Mouse (Mus musculus) hindbrain, postnatal 0 days (tissue): ENCODE results near the gene Timm29. TPM values are rescaled to one million over a fixed set of nuclear protein-coding genes. Genes with fewer than 3 reads are reported as not detected.

Experiments
- ATAC-seq: fragments of 200-750 bp; cut with Nextera tagmentation; 2 replicates; pipeline ENCODE4 v1.8.0; 2017; ENCODE audit warnings: mild to moderate bottlenecking, moderate TSS enrichment, moderate library complexity
- DNase-seq: peaks from one replicate; pipeline ENCODE4 v3.0.0-alpha.2; 2015; ENCODE audit warnings: low spot score
- H3K27ac ChIP-seq: fragments of 300-500 bp; sonication (generic); 2 replicates; pipeline ENCODE4 v1.5.1; 2014; ENCODE audit warnings: mild to moderate bottlenecking
- H3K27me3 ChIP-seq: fragments of 300-500 bp; sonication (generic); 2 replicates; pipeline ENCODE4 v1.6.1; 2014; ENCODE audit warnings: low read length, mixed read lengths; ENCODE audit not compliant: insufficient read depth
- H3K36me3 ChIP-seq: fragments of 300-500 bp; sonication (generic); 2 replicates; pipeline ENCODE4 v1.6.1; 2014; ENCODE audit warnings: low read length, mixed read lengths; ENCODE audit not compliant: insufficient read depth
- H3K4me1 ChIP-seq: fragments of 300-500 bp; sonication (generic); 2 replicates; pipeline ENCODE4 v1.6.1; 2014; ENCODE audit warnings: antibody characterized with exemption, low read length, mixed read lengths; ENCODE audit not compliant: insufficient read depth
- H3K4me2 ChIP-seq: fragments of 300-500 bp; sonication (generic); 2 replicates; pipeline ENCODE4 v1.6.1; 2014; ENCODE audit warnings: low read depth, mild to moderate bottlenecking, low read length, moderate library complexity, mixed read lengths
- H3K4me3 ChIP-seq: fragments of 300-500 bp; sonication (generic); 2 replicates; pipeline ENCODE4 v1.5.1; 2014; ENCODE audit warnings: low read length
- H3K9ac ChIP-seq: fragments of 300-500 bp; sonication (generic); replicated peaks from 2 replicates; pipeline ENCODE4 v1.6.1; 2014; ENCODE audit warnings: mild to moderate bottlenecking, low read length, moderate library complexity, mixed read lengths
- H3K9me3 ChIP-seq: fragments of 300-500 bp; sonication (generic); 2 replicates; pipeline ENCODE4 v1.6.1; 2016; ENCODE audit warnings: low read length, mixed read lengths
- CTCF ChIP-seq: IDR thresholded peaks from 2 replicates; pipeline ENCODE4 v1.5.1; 2016; ENCODE audit warnings: antibody characterized with exemption, control low read depth, low read depth
- WGBS: fragments of 180-500 bp; shearing (Covaris S2); extraction: QIAGEN DNeasy Blood & Tissue Kit; methylation state at CpG from one replicate; pipeline ENCODE4 v1.1.7; 2014; 5-methylcytosine and 5-hydroxymethylcytosine counted together
- polyA plus RNA-seq: library from polyadenylated mRNA; unstranded; fragments of >200 nt; fragmentation: Nextera tagmentation; extraction: Ambion mirVana; gene quantifications from 2 replicates; pipeline ENCODE4 v1.2.1, GENCODE M21; 2015
- total RNA-seq: library from RNA; depleted of rRNA; stranded (reverse); fragments of >200 nt; gene quantifications from 2 replicates; pipeline ENCODE4 v1.2.3, GENCODE M21; 2014; rRNA removed

Timm29 gene
- total RNA-seq (63.3 and 66.8 TPM in 2 replicates), polyA plus RNA-seq (49.4 and 51.5 TPM in 2 replicates)

GRCm38 (mm10) chr9:21592703-21593121, at the start of gene Timm29, which contains the start of gene Yipf2:
Timm29 (plus strand) TSS chr9:21592722.
Yipf2 (minus strand) TSS chr9:21592828.
- H3K27me3 ChIP-seq: no peaks in the 10 kb centered on the region
- peaks cover 5% of the 10 kb centered on the region; the same call in 1 of the 2 replicates for H3K4me1 ChIP-seq
- H3K9ac ChIP-seq: peak within 1 kb of the TSS; percentile 91
- peak within 1 kb of the TSS; percentile 81 for H3K4me2 ChIP-seq
- TF ChIP-seq CTCF: 0 out of 2 replicates have a peak, but pooled peaks have one; percentile 1
- 2% methylated on average over 30 of the region's 30 CpGs for WGBS
- H3K9me3 ChIP-seq: no peaks in the 10 kb centered on the region
- peak; percentile 92 for ATAC-seq
- H3K27ac ChIP-seq: peak within 1 kb of the TSS; percentile 84
- H3K36me3 ChIP-seq: peaks cover 25% of the 10 kb centered on the region
- H3K4me3 ChIP-seq: peak within 1 kb of the TSS; percentile 64
- peak; percentile 98 for DNase-seq

GRCm38 (mm10) chr9:21545351-21545915, 47.1 kb upstream of the Timm29 start:
- no peak; the same call in 1 of the 2 replicates for ATAC-seq
- Histone ChIP-seq H3K4me1 (peaks cover 10% of the 10 kb centered on the region), H3K9me3 (no peaks in the 10 kb centered on the region), H3K9ac (peak overlapping the region; percentile 95; the same call in 1 of the 2 replicates), H3K36me3 (peaks cover 2% of the 10 kb centered on the region; the same call in 1 of the 2 replicates), H3K27ac (peak overlapping the region; percentile 98), H3K4me3 (peak overlapping the region; percentile 80), H3K27me3 (no peaks in the 10 kb centered on the region), H3K4me2 (peak overlapping the region; percentile 90)
- TF ChIP-seq CTCF: no peak
- WGBS: 2% methylated on average over 9 of the region's 9 CpGs
- no peak for DNase-seq

GRCm38 (mm10) chr9:21545916-21546788, 46.4 kb upstream of the Timm29 start:
- under 1% methylated on average over 62 of the region's 67 CpGs for WGBS
- Histone ChIP-seq H3K9ac (peak overlapping the region; percentile 95), H3K36me3 (peaks cover 9% of the 10 kb centered on the region), H3K4me1 (peaks cover 10% of the 10 kb centered on the region), H3K4me3 (peak overlapping the region; percentile 80), H3K4me2 (peak overlapping the region; percentile 90), H3K27me3 (no peaks in the 10 kb centered on the region), H3K9me3 (no peaks in the 10 kb centered on the region), H3K27ac (peak overlapping the region; percentile 98)
- peak; percentile 42 for TF ChIP-seq CTCF
- ATAC-seq: peak; percentile 96
- DNase-seq: peak; percentile 99

- no peak for ATAC-seq
- Histone ChIP-seq H3K4me1 (peaks cover 10% of the 10 kb centered on the region), H3K4me2 (peak within 1 kb of the TSS; percentile 90), H3K4me3 (peak within 1 kb of the TSS; percentile 80), H3K27me3 (no peaks in the 10 kb centered on the region), H3K9ac (peak within 1 kb of the TSS; percentile 95), H3K36me3 (peaks cover 10% of the 10 kb centered on the region), H3K9me3 (no peaks in the 10 kb centered on the region), H3K27ac (peak within 1 kb of the TSS; percentile 98)
- no peak for DNase-seq
- WGBS: 0% methylated on average over 19 of the region's 52 CpGs
- TF ChIP-seq CTCF: no peak
Observed at GRCm38 (mm10) chr9:21546789-21547074, 45.8 kb upstream of the Timm29 start, which contains the start of gene Carm1. Carm1 (plus strand) TSS chr9:21546894.

- peak; percentile 71 for DNase-seq
- no peaks in the 10 kb centered on the region for H3K27me3 ChIP-seq
Observed at GRCm38 (mm10) chr9:21547075-21547941, 45.2 kb upstream of the Timm29 start.

GRCm38 (mm10) chr9:21551049-21551448, 41.5 kb upstream of the Timm29 start:
- H3K27ac ChIP-seq: no peak overlapping the region
- H3K27me3 ChIP-seq: no peaks in the 10 kb centered on the region
- H3K9me3 ChIP-seq: no peaks in the 10 kb centered on the region
- H3K36me3 ChIP-seq: peaks cover 10% of the 10 kb centered on the region
- H3K4me3 ChIP-seq: no peak overlapping the region
- no peak overlapping the region for H3K9ac ChIP-seq
- no peak for DNase-seq
- no peak for TF ChIP-seq CTCF
- WGBS: 85% methylated on average over 2 of the region's 2 CpGs
- no peak for ATAC-seq
- no peak overlapping the region for H3K4me2 ChIP-seq
- peaks cover 10% of the 10 kb centered on the region for H3K4me1 ChIP-seq

More at GRCm38 (mm10) chr9:21547075-21547941, 45.2 kb upstream of the Timm29 start:
- under 1% methylated on average over 32 of the region's 66 CpGs for WGBS
- H3K36me3 ChIP-seq: peaks cover 10% of the 10 kb centered on the region
- peak overlapping the region; percentile 90 for H3K4me2 ChIP-seq
- H3K4me3 ChIP-seq: peak overlapping the region; percentile 80
- no peaks in the 10 kb centered on the region for H3K9me3 ChIP-seq
- H3K4me1 ChIP-seq: peaks cover 10% of the 10 kb centered on the region
- peak overlapping the region; percentile 95 for H3K9ac ChIP-seq
- peak; percentile 16; the same call in 1 of the 2 replicates for TF ChIP-seq CTCF
- H3K27ac ChIP-seq: peak overlapping the region; percentile 98
- peak; percentile 33 for ATAC-seq
